Mouse (Mus musculus): Measurements from ENCODE around the gene Nudt21.

Gene Nudt21

DNA sequence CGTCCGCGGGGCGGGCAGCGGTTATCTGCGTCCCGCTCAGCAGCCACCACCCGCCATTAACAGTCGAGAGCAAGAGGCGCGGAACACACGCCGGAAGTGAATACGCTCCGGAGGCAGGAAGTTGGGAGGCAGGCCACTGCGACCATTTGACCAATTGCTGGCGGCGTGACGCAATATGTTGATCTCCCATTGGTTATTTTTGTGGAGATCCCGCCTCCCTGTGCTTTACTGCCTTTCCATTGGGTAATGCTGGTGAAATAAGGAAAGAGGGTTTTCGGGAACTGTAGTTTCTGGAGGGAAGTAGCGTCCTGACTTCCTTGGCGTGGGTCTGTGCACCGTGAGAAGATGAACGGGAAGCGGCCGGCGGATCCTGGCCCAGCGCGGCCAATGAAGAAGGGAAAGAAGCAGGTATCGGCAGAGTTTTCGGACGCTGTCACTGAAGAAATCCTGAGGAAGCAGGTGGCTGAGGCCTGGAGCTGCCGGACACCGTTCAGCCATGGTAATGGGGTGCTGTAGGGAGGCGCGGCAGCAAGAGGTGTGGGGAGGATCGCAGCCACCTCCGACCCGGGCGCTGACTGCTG is at the start of gene Nudt21, which contains the start of gene Ogfod1:
Gene Nudt21, minus strand, starts transcription at position 88 of the 581 bp plus-strand sequence.
Gene Ogfod1, plus strand, starts transcription at position 255 of the 581 bp plus-strand sequence.
- DNase-seq: peak; percentile 99

DNA sequence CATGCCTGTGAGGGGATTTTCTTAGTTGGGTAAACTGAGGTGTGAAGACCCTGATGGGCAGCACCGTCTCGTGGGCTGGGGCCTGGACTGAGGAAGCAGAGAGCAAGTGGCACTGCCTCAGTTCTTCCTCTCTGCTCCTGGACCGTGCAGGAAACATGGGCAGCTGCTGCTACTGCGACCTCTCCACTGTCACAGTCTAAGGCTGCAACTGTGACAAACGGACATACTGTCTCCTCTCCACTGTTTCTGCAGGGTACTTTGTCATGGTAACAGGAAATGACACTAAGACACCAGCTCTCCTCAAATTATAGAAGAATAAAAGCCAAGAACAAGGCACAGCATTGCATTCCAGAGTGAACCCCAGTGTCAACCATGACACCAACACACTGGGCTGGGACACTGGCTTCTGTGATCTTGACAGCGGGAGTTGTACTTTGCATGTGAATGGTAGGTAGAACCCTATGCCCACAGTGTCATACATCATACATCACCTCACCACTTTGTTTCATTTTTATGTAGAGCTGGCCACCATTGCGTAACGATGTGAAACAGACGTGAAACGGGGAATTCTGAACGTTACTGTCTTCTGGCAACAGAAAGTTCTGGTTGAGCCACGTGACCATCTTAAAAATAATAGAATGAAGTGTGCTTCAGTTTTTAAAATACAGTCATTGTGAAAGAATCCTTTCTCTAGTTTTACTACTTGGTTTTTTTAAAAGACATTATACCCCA is 39.8 kb upstream of the Nudt21 start:
- no peak for DNase-seq

DNA sequence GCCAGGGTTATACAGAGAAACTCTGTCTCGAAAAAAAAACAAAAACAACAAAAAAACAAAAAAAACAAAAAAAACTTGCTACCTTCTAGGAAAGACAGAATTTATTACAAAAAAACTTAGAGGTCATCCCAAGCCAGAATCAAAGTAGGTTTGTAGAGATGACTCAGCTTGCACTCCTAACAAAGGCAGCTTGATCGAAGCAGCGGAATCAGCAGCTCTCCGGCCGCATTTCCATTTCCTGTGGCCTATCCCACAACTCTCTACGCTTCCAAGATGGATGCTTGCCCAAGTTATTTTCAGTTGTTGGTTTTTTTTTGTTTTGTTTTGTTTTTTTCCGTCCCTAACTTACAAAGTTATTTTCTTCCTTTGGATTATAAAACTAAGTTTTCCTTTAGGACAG is 32.0 kb upstream of the Nudt21 start:
- peak; percentile 7 for DNase-seq

DNA sequence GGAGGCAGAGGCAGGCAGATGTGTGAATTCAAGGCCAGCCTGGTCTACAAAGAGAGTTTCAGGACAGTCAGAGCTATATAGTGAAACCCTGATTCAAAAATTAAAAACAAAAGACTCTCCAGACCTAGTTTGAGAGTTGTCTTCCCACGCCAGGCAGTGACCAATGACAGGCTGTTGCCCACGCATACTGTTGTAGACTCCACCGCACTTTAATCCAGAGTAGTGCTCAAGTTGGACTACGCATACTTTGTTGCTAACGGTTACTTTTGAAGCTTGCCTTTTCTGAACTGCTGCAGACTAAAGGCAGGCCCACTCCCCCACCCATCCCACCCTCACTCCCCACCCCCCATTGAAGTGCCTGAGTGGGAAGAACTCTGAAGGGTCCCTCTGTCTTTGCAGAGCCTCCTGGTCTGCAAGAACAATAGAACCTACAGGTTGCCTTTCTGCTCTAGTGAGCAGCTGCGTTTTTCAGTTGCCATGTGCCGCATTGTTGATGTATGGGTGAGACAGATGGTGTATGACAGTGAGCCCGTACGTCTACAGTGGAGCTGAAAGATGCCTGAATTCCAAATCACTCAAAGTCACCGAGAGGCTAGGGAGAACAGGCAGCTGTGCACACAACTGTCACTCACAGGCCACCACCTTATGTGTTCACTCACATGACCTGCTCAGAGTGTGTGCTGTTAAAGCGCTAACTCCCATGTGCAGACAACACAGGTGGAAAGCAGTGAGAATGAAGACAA is 29.5 kb upstream of the Nudt21 start:
- DNase-seq: no peak

DNA sequence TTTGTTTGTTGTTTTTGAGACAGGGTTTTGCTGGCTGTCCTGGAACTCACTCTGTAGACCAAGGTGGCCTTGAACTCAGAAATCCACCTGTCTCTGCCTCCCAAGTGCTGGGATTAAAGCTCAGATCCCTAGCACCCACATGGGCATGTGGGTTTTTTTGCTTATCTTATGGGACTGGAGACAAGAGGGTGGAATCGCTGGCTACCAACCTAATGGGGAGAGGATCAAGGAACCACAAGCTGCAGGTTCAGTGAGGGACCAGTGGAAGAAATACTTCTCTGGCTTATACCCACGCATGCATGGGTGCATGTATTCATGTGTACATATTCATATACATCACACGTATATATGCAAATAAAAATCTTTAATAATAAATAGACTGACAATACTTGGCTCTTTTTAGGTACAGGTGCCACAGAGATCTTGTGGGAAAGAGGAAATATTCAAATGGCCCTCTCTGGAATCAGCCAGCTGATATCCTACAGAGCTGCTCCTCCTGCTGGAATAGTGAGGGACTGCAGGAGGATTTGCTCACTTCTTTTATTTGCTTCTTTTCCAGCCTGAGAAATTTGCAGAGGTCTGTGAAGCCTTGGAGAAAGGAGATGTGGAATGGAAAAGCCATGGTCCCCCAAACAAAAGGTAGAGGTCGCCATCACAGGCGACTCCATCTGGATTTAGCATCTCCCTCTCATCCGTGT is 20.5 kb upstream of the Nudt21 start:
- DNase-seq: peak; percentile 63

DNA sequence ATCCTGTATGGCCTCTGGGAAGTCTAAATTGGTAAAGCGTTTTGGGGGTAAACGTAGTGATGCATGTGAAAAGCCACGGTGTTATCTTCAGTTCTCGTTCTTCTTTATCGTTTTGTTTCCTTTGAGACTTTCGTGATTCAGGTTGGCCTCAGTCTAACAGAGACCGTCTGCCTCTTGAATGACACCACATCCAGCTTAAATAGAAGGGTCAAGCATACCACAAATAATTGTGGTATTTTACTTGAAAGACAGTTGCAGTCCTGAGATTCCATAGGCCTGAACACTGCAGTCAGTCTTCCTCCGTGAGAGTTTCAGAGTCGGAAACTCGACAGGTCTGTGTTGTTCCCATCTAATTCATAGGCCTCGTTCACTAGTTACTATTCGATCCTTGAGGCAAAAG is 15.9 kb upstream of the Nudt21 start:
- DNase-seq: no peak

DNA sequence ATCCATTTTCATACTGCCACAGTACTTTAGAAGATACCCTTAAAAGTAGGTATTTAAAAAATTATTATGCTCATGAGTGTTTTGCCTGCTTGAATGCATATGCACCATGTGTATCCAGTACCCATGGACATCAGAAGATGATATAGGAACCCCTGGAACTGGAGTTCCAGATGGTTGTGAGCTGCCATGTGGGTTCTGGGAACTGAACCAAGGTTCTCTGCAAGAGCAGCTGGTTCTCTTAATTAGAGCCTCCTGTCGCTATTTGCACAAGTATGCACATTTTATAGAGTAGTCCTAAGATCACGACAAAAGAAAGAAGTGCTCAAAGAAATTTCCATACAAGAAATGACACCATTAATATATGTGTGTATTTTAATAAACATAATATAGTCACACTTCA is 11.0 kb upstream of the Nudt21 start:
- no peak for DNase-seq

DNA sequence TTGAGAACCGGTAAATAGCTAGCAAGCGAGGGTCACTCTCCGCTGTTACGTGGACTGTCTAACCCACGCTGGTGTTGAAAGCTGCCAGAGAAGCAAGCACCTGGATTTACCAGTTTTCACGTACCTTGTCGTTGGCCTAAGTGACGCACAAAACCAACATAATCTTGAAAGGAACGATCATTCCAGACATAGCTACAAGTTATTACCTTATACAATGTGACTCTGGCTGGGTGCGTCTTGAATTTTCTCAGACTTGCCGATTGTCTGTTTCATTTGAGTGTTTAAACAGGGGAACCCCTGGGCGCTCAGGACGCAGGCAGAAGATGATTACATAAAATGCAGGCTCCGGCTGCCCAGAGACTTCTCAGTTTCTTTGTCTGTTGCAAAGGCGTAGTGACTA is 975 bp upstream of the Nudt21 start:
- peak; percentile 23 for DNase-seq

DNA sequence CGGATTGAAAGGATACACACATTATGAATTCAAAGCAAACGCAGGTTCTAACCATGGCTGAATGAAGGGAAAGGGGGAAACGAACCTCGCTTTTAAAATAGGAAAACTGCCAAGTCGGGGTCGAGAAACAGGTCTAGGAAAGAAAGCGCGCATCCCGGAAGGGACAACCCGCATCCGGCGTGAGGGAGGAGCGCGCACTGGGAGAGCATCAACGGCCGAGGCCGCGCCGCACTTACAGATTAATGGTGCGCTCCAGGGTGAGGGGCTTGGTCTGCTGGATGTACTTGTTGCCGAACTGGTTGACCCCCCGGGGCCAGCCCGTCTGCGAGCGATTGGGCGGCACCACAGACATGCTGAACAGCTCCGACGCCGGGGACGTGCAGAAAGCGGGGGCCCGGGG is 290 bp downstream of the Nudt21 start:
- peak; percentile 62 for DNase-seq

DNA sequence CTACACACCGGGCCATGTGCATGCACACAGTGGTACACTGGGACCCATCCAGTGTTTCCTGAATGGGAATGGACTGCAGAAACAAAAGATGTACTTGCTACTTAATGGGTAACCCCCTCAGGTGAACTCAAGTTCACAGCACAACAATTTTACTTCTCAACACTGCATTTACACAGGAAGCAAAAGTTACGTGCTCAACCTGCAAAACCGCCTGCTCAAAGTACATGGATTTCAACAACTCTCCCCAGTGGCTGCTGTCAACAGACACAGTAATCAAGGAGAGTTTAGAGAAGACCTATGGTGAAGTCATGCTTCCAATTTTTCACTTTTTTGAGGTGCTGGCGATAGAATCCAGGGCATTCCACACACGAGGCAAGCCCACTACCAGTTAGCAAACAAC is 1.6 kb downstream of the Nudt21 start:
- no peak for DNase-seq

DNA sequence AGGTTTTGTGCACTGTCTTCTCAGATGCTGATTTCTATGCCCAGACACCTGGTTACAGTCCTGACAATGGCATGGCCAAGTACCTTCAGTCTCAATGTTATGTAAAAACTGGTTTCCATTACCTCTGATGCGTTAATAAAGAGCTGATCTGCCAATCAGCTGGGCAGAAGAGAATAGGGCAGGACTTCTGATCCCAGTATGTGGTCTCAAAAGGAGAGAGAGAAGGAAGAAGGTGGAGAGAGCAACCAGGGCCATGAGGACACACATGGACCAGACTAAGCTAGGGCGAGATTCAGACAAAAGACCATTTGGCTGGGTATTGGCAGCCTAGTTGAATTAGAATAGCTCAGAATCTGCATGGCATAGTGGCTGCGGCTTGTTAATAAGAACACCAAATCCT is 3.2 kb downstream of the Nudt21 start:
- DNase-seq: no peak

DNA sequence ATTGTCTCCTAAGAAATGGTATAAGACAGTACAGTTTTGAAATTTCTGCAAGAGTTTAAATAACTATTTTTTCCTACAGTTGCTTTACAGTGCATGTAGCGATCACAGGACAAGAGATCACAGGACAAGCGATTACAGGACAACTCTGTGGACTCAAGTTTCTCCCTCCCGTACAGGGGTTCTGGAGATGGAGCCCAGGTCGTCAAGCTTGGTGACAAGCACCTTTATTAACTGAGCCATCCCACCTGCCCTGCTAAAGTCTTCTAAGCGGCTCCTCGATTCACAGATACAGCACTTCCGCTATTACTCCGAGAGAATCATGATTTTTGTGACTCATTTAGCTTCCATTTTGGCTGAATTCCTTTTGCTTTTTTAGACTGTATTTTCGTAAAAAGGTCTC is 7.1 kb downstream of the Nudt21 start:
- DNase-seq: no peak

DNA sequence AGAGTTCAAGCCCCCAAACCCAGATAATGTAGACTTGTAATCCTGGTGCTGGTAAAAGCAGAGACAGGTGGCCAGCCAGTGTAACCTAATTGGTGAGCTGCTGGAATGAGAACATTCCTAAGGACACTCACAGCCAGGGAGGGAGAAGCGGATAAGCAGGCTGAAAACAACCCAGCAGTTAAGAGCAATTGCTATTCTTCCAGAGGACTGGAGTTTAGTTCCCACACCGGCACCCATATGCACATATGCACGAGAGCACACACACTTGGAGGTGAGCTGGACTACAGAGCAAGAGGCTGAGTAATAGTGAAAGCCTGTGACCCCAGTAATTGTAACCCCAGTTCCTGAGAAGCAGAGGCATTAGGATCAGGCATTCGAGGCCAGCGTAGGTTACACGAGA is 12.9 kb downstream of the Nudt21 start:
- no peak for DNase-seq

DNA sequence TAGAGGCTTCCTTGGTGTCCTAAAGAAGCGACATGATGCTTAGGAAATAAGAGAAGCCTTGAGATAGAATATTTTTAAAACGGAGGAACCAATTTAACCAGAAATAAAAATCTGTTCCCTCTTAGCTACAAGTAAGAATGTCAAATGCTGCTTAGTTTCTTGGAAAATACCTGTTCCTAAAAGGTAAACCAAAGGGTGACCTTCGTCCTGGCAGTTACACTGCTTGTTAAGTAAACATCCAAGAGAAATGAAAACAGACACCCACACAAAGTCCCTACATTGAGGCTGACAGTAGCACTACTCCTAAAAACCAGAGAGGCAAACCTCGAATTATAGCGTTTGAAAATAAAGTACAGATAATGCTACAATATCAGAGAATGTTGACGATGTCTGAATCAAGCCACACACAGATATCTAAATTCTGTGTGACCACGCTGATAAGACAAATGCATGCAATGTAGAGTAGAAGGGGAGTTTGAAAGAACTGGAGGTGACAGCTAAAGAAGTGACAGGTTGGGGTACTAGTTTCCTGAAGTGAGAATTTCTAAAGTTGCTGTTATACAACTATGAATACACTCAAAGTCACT is 23.7 kb downstream of the Nudt21 start:
- peak; percentile 24 for DNase-seq

DNA sequence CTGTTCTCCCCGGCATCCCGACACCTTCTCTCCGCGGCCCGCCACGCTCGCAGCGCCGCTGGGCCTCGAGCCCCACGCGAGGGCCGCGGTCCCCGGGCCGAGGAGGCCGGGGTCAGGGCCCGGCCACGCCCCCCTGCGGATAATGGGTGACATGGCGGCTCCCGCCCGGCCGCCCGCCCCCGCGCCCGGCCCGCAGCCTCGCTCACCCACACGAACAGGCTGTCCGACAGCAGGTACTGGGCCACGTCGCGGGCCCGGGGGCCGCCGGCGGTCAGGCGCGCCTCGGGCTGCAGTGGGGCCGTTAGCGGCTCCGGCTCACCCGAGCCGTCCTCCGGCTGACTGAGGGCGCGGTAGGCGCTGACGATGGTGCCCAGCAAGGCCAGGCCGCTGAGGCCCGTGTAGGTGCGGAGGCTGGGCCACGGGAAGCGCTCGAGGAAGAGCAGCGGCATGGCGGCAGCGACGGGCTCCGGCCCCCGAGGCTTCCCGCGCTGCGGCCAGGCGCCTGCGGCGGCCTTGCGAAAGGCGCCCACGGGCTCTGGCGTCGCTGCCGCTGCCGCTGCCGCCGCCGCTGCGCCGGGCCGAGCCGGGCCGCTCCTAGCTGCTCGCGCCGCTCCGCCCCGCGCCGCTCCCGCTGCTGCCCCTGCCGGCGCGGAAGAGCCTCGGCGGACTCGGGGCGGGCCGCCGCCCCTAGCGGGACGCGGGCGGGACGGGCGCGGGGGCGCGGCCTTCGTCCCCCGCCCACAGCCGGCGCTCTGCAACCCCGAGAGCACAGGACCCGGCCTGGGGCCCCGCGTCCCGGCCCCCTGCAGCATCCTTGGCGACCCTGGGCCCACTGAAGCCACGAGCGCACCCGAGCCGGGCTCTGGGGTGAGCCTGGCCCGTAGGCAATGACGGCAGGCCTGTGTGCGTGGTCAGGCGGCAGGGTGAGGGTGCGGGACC is 24.5 kb downstream of the Nudt21 start, which contains the start of gene Amfr:
Gene Amfr, minus strand, starts transcription at position 830 of the 939 bp plus-strand sequence.
- peak; percentile 56 for DNase-seq

DNA sequence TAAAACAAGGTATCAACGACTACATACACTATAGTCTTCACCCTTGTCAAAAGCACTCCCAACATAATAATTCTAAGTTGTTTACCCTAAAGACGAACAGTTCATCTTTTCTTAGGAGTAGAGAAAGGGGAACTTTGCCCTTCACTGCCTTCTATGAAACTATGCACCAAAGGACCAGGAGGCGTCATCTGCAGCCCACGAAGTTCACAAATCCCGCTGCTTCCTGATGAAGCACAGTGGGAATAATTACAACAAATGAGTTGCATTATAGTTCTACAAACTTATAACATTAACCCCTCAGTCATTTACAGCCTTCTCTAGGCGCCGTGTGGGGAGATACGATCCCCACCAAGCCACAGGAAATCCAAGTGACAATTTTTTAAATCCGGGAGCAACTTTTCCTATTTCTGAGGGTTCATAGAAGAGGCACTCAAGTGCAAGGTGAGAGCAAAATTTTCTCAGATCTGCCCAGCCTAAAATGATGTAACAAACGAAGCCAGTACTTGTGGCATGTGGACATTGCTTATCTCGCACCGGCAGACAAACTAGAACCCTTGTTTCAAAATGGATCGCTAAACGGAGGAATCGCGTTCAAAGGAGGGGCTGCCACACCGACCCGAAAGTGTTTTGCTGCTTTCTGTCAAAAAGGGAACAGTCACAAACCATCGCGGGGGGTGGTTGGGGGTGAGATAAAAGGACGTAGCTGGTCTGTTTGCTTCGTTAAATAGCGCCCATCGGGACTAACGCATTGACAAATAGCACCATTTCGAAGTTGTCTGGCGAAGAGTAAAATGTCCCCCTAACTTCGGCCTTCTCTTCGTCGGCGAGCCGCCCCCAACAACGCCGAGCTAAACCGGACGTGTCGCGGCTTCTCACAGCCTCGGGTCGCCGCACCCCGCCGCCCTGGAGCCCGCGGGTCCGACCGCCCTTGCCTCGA is 25.5 kb downstream of the Nudt21 start:
- DNase-seq: peak; percentile 48

DNA sequence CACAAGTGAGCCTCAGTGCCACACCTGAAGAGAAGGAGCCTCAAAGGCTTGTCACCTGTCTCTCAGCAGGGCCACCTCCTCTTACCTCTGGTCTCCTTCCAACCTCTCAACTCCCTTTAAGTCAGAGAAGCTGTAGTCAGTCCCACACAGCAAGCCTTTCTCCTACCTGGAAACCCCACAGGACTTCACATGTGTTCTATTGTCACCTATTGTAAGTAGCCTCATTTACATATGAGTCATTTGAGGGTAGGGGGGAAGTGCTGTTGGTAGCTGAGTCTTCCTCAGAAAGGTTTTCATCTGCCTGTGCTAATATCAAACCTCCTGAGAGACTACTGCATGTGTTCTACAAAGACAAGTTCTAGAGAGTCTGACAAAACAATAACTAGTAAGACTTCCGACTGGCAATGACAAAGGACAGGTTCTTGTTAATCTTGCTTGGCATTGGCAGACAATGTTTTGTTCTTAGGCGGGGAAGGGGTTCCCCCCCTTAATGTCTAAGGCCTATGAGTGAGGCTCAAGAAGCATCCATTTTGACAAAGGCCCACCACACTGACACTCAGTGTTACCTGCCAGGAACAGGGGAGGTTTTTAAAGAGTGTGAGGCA is 26.6 kb downstream of the Nudt21 start:
- DNase-seq: no peak

DNA sequence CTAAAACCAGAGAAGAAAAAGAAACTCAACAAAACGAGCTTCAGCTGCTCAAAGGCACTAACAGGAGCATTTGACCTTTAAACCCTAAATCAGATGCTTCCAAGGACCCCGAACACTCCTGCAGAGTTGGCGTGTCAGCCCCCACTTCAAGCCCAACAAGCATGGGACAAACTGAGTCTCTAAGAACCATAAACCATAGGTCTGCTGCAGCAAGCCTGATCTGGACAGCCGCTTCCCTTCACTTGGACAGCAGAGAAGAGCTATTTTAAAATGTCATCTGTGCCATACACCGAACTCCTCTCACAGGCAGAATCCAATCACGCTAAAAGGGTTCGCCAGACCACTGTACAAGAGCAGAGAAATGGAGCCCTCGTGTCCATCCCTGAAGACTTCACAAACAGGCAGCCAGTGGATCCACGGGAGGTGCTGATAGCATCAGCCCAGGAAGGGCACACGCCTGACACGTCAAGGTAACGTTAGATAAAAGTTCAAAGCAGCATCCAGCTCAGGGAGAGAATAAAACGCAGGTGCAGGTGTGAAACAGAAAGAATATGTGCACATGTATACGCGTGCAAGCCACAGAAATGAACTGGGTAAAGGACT is 27.5 kb downstream of the Nudt21 start:
- no peak for DNase-seq

DNA sequence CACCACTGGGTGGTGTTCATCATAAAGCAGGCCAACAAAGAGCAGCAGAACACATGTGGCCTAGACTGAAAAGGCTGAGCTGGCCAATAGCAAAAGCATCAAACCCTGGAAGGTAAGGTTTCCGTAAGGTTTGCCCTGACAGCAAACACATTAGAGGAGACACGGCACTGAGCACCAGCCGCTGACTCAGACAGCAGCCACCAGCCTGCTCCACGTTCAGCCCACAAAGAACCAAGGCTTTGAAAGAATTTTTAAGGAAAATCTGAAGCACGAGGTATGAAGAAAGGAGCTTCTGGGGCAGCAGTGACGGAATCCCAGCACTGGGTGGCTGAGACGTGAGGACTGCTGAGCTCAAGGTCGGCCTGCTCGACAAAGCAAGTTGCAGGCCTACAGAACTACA is 32.7 kb downstream of the Nudt21 start:
- no peak for DNase-seq

DNA sequence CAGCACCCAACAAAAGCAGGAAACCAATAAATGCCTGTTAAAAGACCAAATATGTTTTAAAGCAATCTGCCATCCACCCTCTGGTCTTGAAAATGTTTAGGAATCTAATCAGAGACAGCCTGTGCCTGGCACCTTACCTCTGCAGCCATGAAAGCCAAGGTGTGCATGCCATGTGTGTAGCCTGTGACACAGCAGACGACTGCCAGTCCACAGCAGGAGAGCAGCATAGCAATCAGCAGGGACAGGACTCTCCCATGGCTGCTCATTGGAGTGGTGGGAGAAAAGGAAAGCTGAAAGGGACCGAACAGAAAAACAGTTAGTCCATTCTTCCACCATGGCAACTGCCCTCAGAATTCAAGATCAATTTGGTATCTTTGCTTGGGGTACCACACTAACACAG is 37.9 kb downstream of the Nudt21 start:
- no peak for DNase-seq
